14 mouse cellular contexts compared by ENCODE assay signal in the genomic region with DNA sequence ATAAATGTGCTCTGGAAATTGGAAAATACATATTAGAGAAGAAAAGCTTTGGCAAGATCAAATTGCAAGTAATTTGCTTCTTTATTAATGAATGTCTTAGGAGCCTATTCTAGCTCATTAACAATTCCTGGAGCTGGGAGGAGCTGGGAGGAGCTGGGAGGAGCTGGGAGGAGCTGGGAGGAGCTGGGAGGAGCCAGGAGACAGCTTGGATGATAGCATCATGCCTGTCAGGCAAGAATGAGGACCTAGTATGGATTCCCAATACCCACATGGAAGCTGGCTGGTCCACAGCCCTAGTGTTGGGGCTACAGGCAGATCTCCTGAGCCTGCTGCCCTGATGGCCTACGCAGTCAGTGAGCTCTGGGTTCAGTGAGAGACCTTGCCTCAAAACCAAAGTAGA. TPM values are rescaled to one million over a fixed set of nuclear protein-coding genes. Genes with fewer than 3 reads are reported as not detected.
A peak's percentile ranks its signal among the peaks of the same experiment; 100 is the strongest.
DNase-seq lines count a peak whose midpoint lies in the region.
"Had no signal": no experiment of that assay in that cellular context is flagged by ENCODE, and none has a peak within 500 bp of the region (broad histone marks: within the 10 kb centered on the region; RNA-seq: fewer than 3 reads in every experiment).

No protein-coding gene starts in this region.

- DNase-seq in adrenal gland, postnatal 14 days = peak; percentile 49
- DNase-seq in adrenal gland, adult 18-20 months (ENCODE audit: low spot score in 2 of 2) = no peak
- DNase-seq in kidney, adult 8-10 months = peak; percentile 53 to 60
- DNase-seq in kidney, postnatal 4 days = no peak
- DNase-seq in brain, adult 2 months (ENCODE audit: low read depth, low spot score) = peak; percentile 50
- DNase-seq in kidney, postnatal 25 days = peak; percentile 45 to 69
- no peak for DNase-seq in spleen, postnatal 10 days (ENCODE audit: low spot score in 2 of 2)
- DNase-seq in left cerebral cortex, adult 9 months (ENCODE audit: low spot score in 2 of 2) = no peak
- DNase-seq: cerebellum, adult 8-10 months; cerebellum, postnatal 25 days; gastrocnemius, postnatal 10 days; heart, postnatal 36 days; liver, postnatal 0 days; thymus, postnatal 4 days had no signal

RNA-seq across cellular contexts. Expression of gene Pde8a, which starts 2.6 kb away (rescaled TPM):
- 33.3 and 38.6 TPM in 2 replicates for total RNA-seq in adrenal gland, postnatal 14 days (2021)
- 10 to 100 TPM; 30.2 to 40.6 TPM for total RNA-seq in adrenal gland, adult 18-20 months (2021)

Comparison
In these comparisons a context has a peak if more than half of its experiments do, and no peak if none do; other contexts are left out.
1. DNase-seq: peak in adrenal gland, postnatal 14 days (single experiment), kidney, adult 8-10 months (2 of 2), brain, adult 2 months (single experiment) and kidney, postnatal 25 days (2 of 2); none in adrenal gland, adult 18-20 months (0 of 2), kidney, postnatal 4 days (0 of 2), spleen, postnatal 10 days (0 of 2) and left cerebral cortex, adult 9 months (0 of 2).